Mouse (Mus musculus): Measurements from ENCODE around the gene Crybb2. TPM values are rescaled to one million over a fixed set of nuclear protein-coding genes. Genes with fewer than 3 reads are reported as not detected.

Gene Crybb2
- polyA plus RNA-seq, 1 experiment from 2014 or later: not detected

DNA sequence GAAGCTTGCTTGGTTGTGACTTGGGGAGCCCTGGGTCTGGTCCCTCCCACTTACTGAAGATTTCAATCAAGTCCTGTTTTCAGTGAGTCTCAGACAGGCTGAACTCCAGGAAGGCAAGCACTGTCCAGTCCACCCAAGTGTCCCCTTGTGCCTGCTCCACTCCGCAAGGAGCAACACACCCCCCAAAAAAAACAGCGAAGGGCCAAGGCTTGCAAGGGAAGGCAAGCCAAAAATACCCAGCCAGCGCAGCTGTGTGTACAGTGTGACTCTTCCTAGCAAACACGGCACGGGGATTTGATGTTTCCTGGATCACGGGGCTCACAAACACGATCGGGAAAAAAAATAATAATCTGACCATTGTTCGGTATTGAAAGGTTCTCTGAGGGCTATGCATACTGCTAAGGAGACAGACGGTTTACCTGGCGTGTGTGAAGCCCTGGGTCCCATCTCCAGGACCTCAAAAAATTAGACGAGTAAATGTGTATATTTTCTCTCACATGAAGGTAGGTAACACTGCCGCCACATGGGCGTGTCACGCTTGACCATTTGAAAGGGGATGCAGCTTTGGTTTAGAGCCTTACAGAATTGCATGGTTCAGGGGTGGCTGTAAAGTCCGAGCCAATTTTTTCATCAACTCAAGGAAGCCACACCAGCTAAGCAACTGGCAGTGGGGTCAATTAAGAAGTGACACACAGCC lies 55.7 kb downstream of the Crybb2 start:
- no peak for ATAC-seq

GRCm38 (mm10) chr5:113011926-113012325 lies 58.0 kb downstream of the Crybb2 start:
- Histone ChIP-seq H3K4me1 (ENCODE audit: control insufficient read depth, insufficient read depth, low read length) (peaks cover 6% of the 10 kb centered on the region; the same call in 1 of the 2 replicates), H3K9me3 (replicated peaks; ENCODE audit: control insufficient read depth, low read length) (no peaks in the 10 kb centered on the region), H3K27ac (ENCODE audit: low read depth, low read length) (no peak overlapping the region), H3K36me3 (ENCODE audit: control insufficient read depth, insufficient read depth, low read length) (no peaks in the 10 kb centered on the region), H3K4me3 (ENCODE audit: low read depth, low read length) (no peak overlapping the region), H3K4me2 (ENCODE audit: low read length) (no peak overlapping the region), H3K27me3 (replicated peaks; ENCODE audit: control insufficient read depth, insufficient read depth, low read length) (0 out of 2 replicates have a peak, but pooled peaks cover 6% of the 10 kb centered on the region), H3K9ac (ENCODE audit: low read length) (no peak overlapping the region)
- ATAC-seq (no peak), DNase-seq (ENCODE audit: low spot score) (no peak)
- WGBS: 85% methylated on average over 10 of the region's 10 CpGs

More for the DNA sequence above, 55.7 kb downstream of the Crybb2 start:
- Histone ChIP-seq H3K36me3 (ENCODE audit: control insufficient read depth, insufficient read depth, low read length) (no peaks in the 10 kb centered on the region), H3K27me3 (replicated peaks; ENCODE audit: control insufficient read depth, insufficient read depth, low read length) (0 out of 2 replicates have a peak, but pooled peaks cover 6% of the 10 kb centered on the region), H3K9ac (ENCODE audit: low read length) (peak overlapping the region; percentile 73), H3K4me2 (ENCODE audit: low read length) (peak overlapping the region; percentile 67), H3K4me1 (ENCODE audit: control insufficient read depth, insufficient read depth, low read length) (peaks cover 6% of the 10 kb centered on the region; the same call in 1 of the 2 replicates), H3K9me3 (replicated peaks; ENCODE audit: control insufficient read depth, low read length) (no peaks in the 10 kb centered on the region), H3K4me3 (ENCODE audit: low read depth, low read length) (peak overlapping the region; percentile 56), H3K27ac (ENCODE audit: low read depth, low read length) (no peak overlapping the region)
- WGBS: 60% methylated on average over 16 of the region's 16 CpGs
- DNase-seq (ENCODE audit: low spot score): no peak

- no peak overlapping the region for H3K4me2 ChIP-seq (ENCODE audit: low read length)
- 0 out of 2 replicates have a peak, but pooled peaks cover under 1% of the 10 kb centered on the region for H3K4me1 ChIP-seq (ENCODE audit: control insufficient read depth, insufficient read depth, low read length)
- H3K9me3 ChIP-seq (replicated peaks; ENCODE audit: control insufficient read depth, low read length): no peaks in the 10 kb centered on the region
- no peak overlapping the region for H3K27ac ChIP-seq (ENCODE audit: low read depth, low read length)
- ATAC-seq (no peak), DNase-seq (ENCODE audit: low spot score) (no peak)
- 92% methylated on average over 8 of the region's 8 CpGs for WGBS
- no peaks in the 10 kb centered on the region for H3K27me3 ChIP-seq (replicated peaks; ENCODE audit: control insufficient read depth, insufficient read depth, low read length)
- H3K36me3 ChIP-seq (ENCODE audit: control insufficient read depth, insufficient read depth, low read length): no peaks in the 10 kb centered on the region
- no peak overlapping the region for H3K9ac ChIP-seq (ENCODE audit: low read length)
- no peak overlapping the region for H3K4me3 ChIP-seq (ENCODE audit: low read depth, low read length)
These were observed 60.6 kb downstream of the Crybb2 start for GRCm38 (mm10) chr5:113009183-113009820.

DNA sequence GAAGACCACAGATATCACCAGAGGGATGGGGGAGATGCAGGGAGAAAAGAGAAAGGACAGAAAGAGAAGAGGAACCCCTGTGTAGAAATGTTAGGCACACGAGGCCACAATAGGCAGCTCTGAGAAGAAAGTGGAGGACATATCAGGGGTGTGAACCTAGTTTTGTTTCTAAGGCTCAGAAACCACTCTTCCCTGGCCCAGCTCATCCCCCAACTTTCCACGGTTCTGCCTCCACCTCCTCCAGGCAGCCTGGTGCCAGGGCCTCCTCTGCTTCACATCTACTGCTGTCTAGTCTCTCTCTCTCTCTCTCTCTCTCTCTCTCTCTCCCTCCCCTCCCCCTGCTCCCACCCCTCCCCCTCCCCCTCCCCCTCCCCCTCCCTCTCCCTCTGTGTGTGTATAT lies 61.4 kb downstream of the Crybb2 start:
- Histone ChIP-seq H3K4me2 (ENCODE audit: low read length) (no peak overlapping the region), H3K4me3 (ENCODE audit: low read depth, low read length) (no peak overlapping the region), H3K9me3 (replicated peaks; ENCODE audit: control insufficient read depth, low read length) (no peaks in the 10 kb centered on the region), H3K36me3 (ENCODE audit: control insufficient read depth, insufficient read depth, low read length) (no peaks in the 10 kb centered on the region), H3K27ac (ENCODE audit: low read depth, low read length) (no peak overlapping the region), H3K27me3 (replicated peaks; ENCODE audit: control insufficient read depth, insufficient read depth, low read length) (no peaks in the 10 kb centered on the region), H3K9ac (ENCODE audit: low read length) (no peak overlapping the region), H3K4me1 (ENCODE audit: control insufficient read depth, insufficient read depth, low read length) (no peaks in the 10 kb centered on the region)
- 88% methylated on average over 2 of the region's 2 CpGs for WGBS
- ATAC-seq (no peak), DNase-seq (ENCODE audit: low spot score) (no peak)

Other genes with a start within 250 kb of the Crybb2 start
- 0.60 and 0.87 TPM in 2 replicates for gene Myo18b, start 173.8 kb downstream of the Crybb2 start, polyA plus RNA-seq (2014; fragmentation: Nextera tagmentation; extraction: Ambion mirVana)
- gene Grk3, start 54.3 kb downstream of the Crybb2 start, polyA plus RNA-seq (2014; fragmentation: Nextera tagmentation; extraction: Ambion mirVana): 4.4 and 9.0 TPM in 2 replicates
- gene Crybb3, start 11.5 kb upstream of the Crybb2 start, polyA plus RNA-seq (2014; fragmentation: Nextera tagmentation; extraction: Ambion mirVana): 0.48 and 0.70 TPM in 2 replicates
- gene 2900026A02Rik, start 151.1 kb upstream of the Crybb2 start, polyA plus RNA-seq (2014; fragmentation: Nextera tagmentation; extraction: Ambion mirVana): 2.1 and 2.7 TPM in 2 replicates
- gene Tmem211, start 156.8 kb upstream of the Crybb2 start, polyA plus RNA-seq (2014; fragmentation: Nextera tagmentation; extraction: Ambion mirVana): not detected in 2 replicates
- 6.7 and 8.9 TPM in 2 replicates for gene Sgsm1, start 240.7 kb upstream of the Crybb2 start, polyA plus RNA-seq (2014; fragmentation: Nextera tagmentation; extraction: Ambion mirVana)